8 mouse cellular contexts compared by ENCODE assay signal in genomic region chr12:53246581-53247490, GRCm38 (mm10). TPM values are rescaled to one million over a fixed set of nuclear protein-coding genes. Genes with fewer than 3 reads are reported as not detected.
DNase-seq lines count a peak whose midpoint lies in the region; ATAC-seq and TF ChIP-seq lines count a peak whose summit lies in the region.

No protein-coding gene starts in this region.

- H3K9ac ChIP-seq in lung, postnatal 0 days (replicated peaks; ENCODE audit: low read depth) = no peak overlapping the region
- H3K9ac ChIP-seq in hindbrain, embryonic 13.5 days = peak overlapping the region; percentile 94
- H3K9ac ChIP-seq in liver, embryonic 15.5 days = no peak overlapping the region
- H3K9ac ChIP-seq in stomach, embryonic 15.5 days = no peak overlapping the region

- no peak overlapping the region for H3K27ac ChIP-seq in lung, postnatal 0 days (ENCODE audit: low read length)
- peak overlapping the region; percentile 97 for H3K27ac ChIP-seq in hindbrain, embryonic 13.5 days
- no peak overlapping the region for H3K27ac ChIP-seq in liver, embryonic 15.5 days (replicated peaks)
- no peak overlapping the region for H3K27ac ChIP-seq in stomach, embryonic 15.5 days

- no peak overlapping the region; the same call in 1 of the 2 replicates for H3K4me3 ChIP-seq in lung, postnatal 0 days (ENCODE audit: low read depth, low read length)
- H3K4me3 ChIP-seq in hindbrain, embryonic 13.5 days = peak overlapping the region; percentile 86
- H3K4me3 ChIP-seq in liver, embryonic 15.5 days (replicated peaks) = no peak overlapping the region
- peak overlapping the region; percentile 53 for H3K4me3 ChIP-seq in stomach, embryonic 15.5 days (replicated peaks)

- peaks cover 6% of the 10 kb centered on the region for H3K4me1 ChIP-seq in lung, postnatal 0 days (ENCODE audit: insufficient read depth, low read depth, low read length)
- peaks cover 44% of the 10 kb centered on the region for H3K4me1 ChIP-seq in hindbrain, embryonic 13.5 days (replicated peaks)
- no peaks in the 10 kb centered on the region for H3K4me1 ChIP-seq in liver, embryonic 15.5 days (replicated peaks)
- H3K4me1 ChIP-seq in stomach, embryonic 15.5 days = peaks cover 32% of the 10 kb centered on the region

- no peak for TF ChIP-seq CTCF in lung, postnatal 0 days (IDR thresholded peaks at IDR 0.05)

- WGBS in lung, postnatal 0 days = under 1% methylated on average over 28 of the region's 28 CpGs
- under 1% methylated on average over 28 of the region's 28 CpGs for WGBS in hindbrain, embryonic 13.5 days
- WGBS in liver, embryonic 15.5 days (ENCODE audit: insufficient replicate concordance) = 1% methylated on average over 28 of the region's 28 CpGs
- WGBS in stomach, embryonic 15.5 days = 1% methylated on average over 28 of the region's 28 CpGs

- H3K9me3 ChIP-seq in lung, postnatal 0 days (ENCODE audit: low read length) = no peaks in the 10 kb centered on the region
- H3K9me3 ChIP-seq in hindbrain, embryonic 13.5 days = no peaks in the 10 kb centered on the region
- H3K9me3 ChIP-seq in liver, embryonic 15.5 days (replicated peaks) = no peaks in the 10 kb centered on the region
- H3K9me3 ChIP-seq in stomach, embryonic 15.5 days = no peaks in the 10 kb centered on the region

- ATAC-seq in lung, postnatal 0 days = no peak
- peak; percentile 46 for ATAC-seq in hindbrain, embryonic 13.5 days (ENCODE audit: low FRiP score)
- no peak for ATAC-seq in liver, embryonic 15.5 days (ENCODE audit: insufficient read depth)
- no peak for ATAC-seq in stomach, embryonic 15.5 days (ENCODE audit: insufficient read depth, low FRiP score, low read depth)
- no peak for ATAC-seq in activated CD4-positive, CD25-positive, alpha-beta regulatory T cell, adult 4 months

- DNase-seq in adrenal gland, postnatal 14 days = peak; percentile 9
- no peak for DNase-seq in adrenal gland, adult 8-10 months
- DNase-seq in lung, postnatal 0 days (ENCODE audit: low spot score) = no peak
- DNase-seq in lung, postnatal 10 days = no peak

- H3K27me3 ChIP-seq in lung, postnatal 0 days (replicated peaks; ENCODE audit: insufficient read depth, low read length) = peaks cover 60% of the 10 kb centered on the region
- H3K27me3 ChIP-seq in hindbrain, embryonic 13.5 days = 0 out of 2 replicates have a peak, but pooled peaks cover 11% of the 10 kb centered on the region
- peaks cover 76% of the 10 kb centered on the region for H3K27me3 ChIP-seq in liver, embryonic 15.5 days
- H3K27me3 ChIP-seq in stomach, embryonic 15.5 days (replicated peaks) = peaks cover 56% of the 10 kb centered on the region

- H3K36me3 ChIP-seq in lung, postnatal 0 days (ENCODE audit: insufficient read depth, low read length) = no peaks in the 10 kb centered on the region
- H3K36me3 ChIP-seq in hindbrain, embryonic 13.5 days = no peaks in the 10 kb centered on the region
- H3K36me3 ChIP-seq in liver, embryonic 15.5 days (replicated peaks) = no peaks in the 10 kb centered on the region
- H3K36me3 ChIP-seq in stomach, embryonic 15.5 days = no peaks in the 10 kb centered on the region

- no peak for TF ChIP-seq EP300 in lung, postnatal 0 days (IDR thresholded peaks at IDR 0.05)

- 0 out of 2 replicates have a peak overlapping the region, but pooled peaks have one; percentile 25 for H3K4me2 ChIP-seq in lung, postnatal 0 days (replicated peaks; ENCODE audit: low read depth, low read length)
- H3K4me2 ChIP-seq in hindbrain, embryonic 13.5 days = peak overlapping the region; percentile 96
- H3K4me2 ChIP-seq in liver, embryonic 15.5 days = peak overlapping the region; percentile 13; the same call in 1 of the 2 replicates
- H3K4me2 ChIP-seq in stomach, embryonic 15.5 days = peak overlapping the region; percentile 98

RNA-seq across cellular contexts. Expression of gene Npas3, which starts 1.6 kb away (rescaled TPM):
- total RNA-seq in adrenal gland, postnatal 14 days (2021) = 1.6 and 4.4 TPM in 2 replicates
- 1 to 10 TPM; 1.9 to 4.7 (median 2.8) TPM for total RNA-seq in adrenal gland, adult 8-10 months (2022)
- 0.15 and 0.17 TPM in 2 replicates for polyA plus RNA-seq in lung, postnatal 0 days (2015; fragmentation: Nextera tagmentation; extraction: Ambion mirVana)
- 22.3 and 25.0 TPM in 2 replicates for polyA plus RNA-seq in hindbrain, embryonic 13.5 days (2015; fragmentation: Nextera tagmentation; extraction: Ambion mirVana)
- 0.10 and 0.33 TPM in 2 replicates for polyA plus RNA-seq in liver, embryonic 15.5 days (2015; fragmentation: Nextera tagmentation; extraction: Ambion mirVana)
- 3.0 and 3.1 TPM in 2 replicates for polyA plus RNA-seq in stomach, embryonic 15.5 days (2015; fragmentation: Nextera tagmentation; extraction: Ambion mirVana)
- under 1 TPM in 1 of 2 experiments, not detected in 1; 0.05 TPM for polyA plus RNA-seq in activated CD4-positive, CD25-positive, alpha-beta regulatory T cell, adult 4 months (2017; shearing (Covaris generic))

Comparison
In these comparisons a context has a peak if more than half of its experiments do, and no peak if none do; other contexts are left out.
1. H3K4me2 ChIP-seq: peak in every context shown above with its lines; median percentile 98 in stomach, embryonic 15.5 days; 96 in hindbrain, embryonic 13.5 days; 25 in lung, postnatal 0 days; 13 in liver, embryonic 15.5 days.
2. H3K4me3 ChIP-seq: peak in hindbrain, embryonic 13.5 days (single experiment) and stomach, embryonic 15.5 days (single experiment); none in lung, postnatal 0 days (single experiment) and liver, embryonic 15.5 days (single experiment).